Mouse (Mus musculus) forebrain, postnatal 0 days (tissue): ENCODE measurements at regions not wholly inside any gene's neighbourhood (a gene's known extent, or its start where the extent isn't known, plus 50 kb on each side); places are given as distances from the start of the nearest gene placed in this dataset.

Experiments used
- ATAC-seq: fragments of 200-750 bp; cut with Nextera tagmentation; 2 replicates; pipeline ENCODE4 v1.8.0; 2017; ENCODE audit warnings: mild to moderate bottlenecking, moderate library complexity
- DNase-seq: peaks from one replicate; pipeline ENCODE4 v3.0.0-alpha.2; 2015
- H3K27ac ChIP-seq: fragments of 300-500 bp; sonication (generic); 2 replicates; pipeline ENCODE4 v1.5.1; 2014; ENCODE audit warnings: low read depth, mild to moderate bottlenecking, antibody characterized with exemption, low read length, moderate library complexity, mixed read lengths
- H3K27me3 ChIP-seq: fragments of 300-500 bp; sonication (generic); 2 replicates; pipeline ENCODE4 v1.6.1; 2014; ENCODE audit warnings: mild to moderate bottlenecking, low read length, mixed read lengths; ENCODE audit not compliant: insufficient read depth
- H3K36me3 ChIP-seq: fragments of 300-500 bp; sonication (generic); 2 replicates; pipeline ENCODE4 v1.6.1; 2014; ENCODE audit warnings: mild to moderate bottlenecking, moderate library complexity; ENCODE audit not compliant: insufficient read depth
- H3K4me1 ChIP-seq: fragments of 300-500 bp; sonication (generic); 2 replicates; pipeline ENCODE4 v1.6.1; 2014; ENCODE audit warnings: antibody characterized with exemption; ENCODE audit not compliant: insufficient read depth
- H3K4me2 ChIP-seq: fragments of 300-500 bp; sonication (generic); 2 replicates; pipeline ENCODE4 v1.6.1; 2014; ENCODE audit warnings: low read depth, mild to moderate bottlenecking, moderate library complexity
- H3K4me3 ChIP-seq: fragments of 300-500 bp; sonication (generic); 2 replicates; pipeline ENCODE4 v1.5.1; 2014; ENCODE audit warnings: low read depth, low read length, mixed read lengths
- H3K9ac ChIP-seq: fragments of 300-500 bp; sonication (generic); 2 replicates; pipeline ENCODE4 v1.6.1; 2014; ENCODE audit warnings: mild to moderate bottlenecking
- H3K9me3 ChIP-seq: fragments of 300-500 bp; sonication (generic); 2 replicates; pipeline ENCODE4 v1.6.1; 2016; ENCODE audit warnings: low read length
- CTCF ChIP-seq: sonication (generic); IDR thresholded peaks from 2 replicates; pipeline ENCODE4 v1.5.1; 2016; ENCODE audit warnings: antibody characterized with exemption, control low read depth, low read depth
- WGBS: fragments of 180-500 bp; shearing (Covaris S2); extraction: QIAGEN DNeasy Blood & Tissue Kit; methylation state at CpG from one replicate; pipeline ENCODE4 v1.1.7; 2014; 5-methylcytosine and 5-hydroxymethylcytosine counted together

- no peak overlapping the region for H3K4me2 ChIP-seq
- WGBS = 26% methylated on average over 6 of the region's 6 CpGs
- no peak overlapping the region for H3K4me3 ChIP-seq
- DNase-seq (no peak), ATAC-seq (peak; percentile 54)
- H3K36me3 ChIP-seq = no peaks in the 10 kb centered on the region
- no peaks in the 10 kb centered on the region for H3K9me3 ChIP-seq
- no peak overlapping the region for H3K9ac ChIP-seq
- no peak for TF ChIP-seq CTCF
- no peaks in the 10 kb centered on the region for H3K4me1 ChIP-seq
- H3K27ac ChIP-seq = no peak overlapping the region
- no peaks in the 10 kb centered on the region for H3K27me3 ChIP-seq
These were observed 50.1 kb upstream of the Herpud2 start for GRCm38 (mm10) chr9:25201671-25202070.
